Mouse (Mus musculus): Measurements from ENCODE around the gene Dsp. TPM values are rescaled to one million over a fixed set of nuclear protein-coding genes. Genes with fewer than 3 reads are reported as not detected.

Gene Dsp
- total RNA-seq, 4 experiments from 2014 or later, result 553 to 683 (median 643) TPM

- peak; percentile 54 for DNase-seq (ENCODE audit: low spot score)
These were observed 19.6 kb downstream of the Dsp start for GRCm38 (mm10) chr13:38170707-38171144.

GRCm38 (mm10) chr13:38193406-38193805 is 42.3 kb downstream of the Dsp start:
- DNase-seq (ENCODE audit: low spot score), result no peak

GRCm38 (mm10) chr13:38201413-38201812 is 50.3 kb downstream of the Dsp start:
- no peak for DNase-seq (ENCODE audit: low spot score)

GRCm38 (mm10) chr13:38204171-38204570 is 53.1 kb downstream of the Dsp start:
- DNase-seq (ENCODE audit: low spot score), result no peak

- peak; percentile 86 for DNase-seq (ENCODE audit: low spot score)
These were observed 53.8 kb downstream of the Dsp start, which contains the start of gene Snrnp48 for GRCm38 (mm10) chr13:38204702-38205482. TSS of gene Snrnp48 (plus strand) at chr13:38204938.

DNA sequence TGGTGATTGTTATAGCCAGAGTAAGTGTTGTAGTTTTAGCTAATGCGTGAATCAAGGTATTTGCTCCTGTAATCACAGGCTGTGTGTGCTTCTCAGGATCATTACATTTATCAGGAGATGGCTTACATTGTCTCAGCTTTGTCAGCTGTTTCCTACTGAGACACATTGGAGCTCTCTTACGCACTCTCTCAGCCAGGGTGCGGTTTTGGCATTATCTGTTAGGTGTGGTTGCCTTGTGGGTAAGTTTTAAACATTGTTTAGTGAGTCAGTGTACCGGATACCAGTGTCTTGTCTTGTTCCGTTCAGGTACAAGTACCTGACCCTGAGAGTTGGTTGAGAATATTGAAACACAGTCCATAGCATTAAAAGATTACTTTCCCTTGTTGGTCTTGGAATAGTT is 60.0 kb downstream of the Dsp start:
- DNase-seq (ENCODE audit: low spot score), result no peak

DNA sequence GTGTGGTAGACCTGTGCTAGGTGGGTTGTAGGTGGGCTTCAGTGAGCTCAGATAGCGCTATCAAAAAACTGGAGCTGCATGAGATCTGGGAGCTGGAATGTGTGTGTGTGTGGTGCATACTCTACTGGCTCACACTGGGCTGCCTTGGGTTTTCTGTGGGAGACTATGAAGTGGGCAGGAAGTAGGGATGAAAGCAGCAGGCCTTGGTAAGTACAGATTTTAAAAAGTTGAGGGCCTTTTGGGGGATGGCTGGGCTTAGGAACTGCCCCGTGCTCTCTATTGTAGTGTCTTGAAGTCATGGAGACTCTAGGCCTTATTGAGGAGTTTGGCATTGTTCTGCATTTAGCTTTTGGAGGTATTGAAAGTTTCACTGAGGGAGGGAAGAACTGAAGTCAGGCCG is 67.6 kb downstream of the Dsp start:
- DNase-seq (ENCODE audit: low spot score), result no peak

DNA sequence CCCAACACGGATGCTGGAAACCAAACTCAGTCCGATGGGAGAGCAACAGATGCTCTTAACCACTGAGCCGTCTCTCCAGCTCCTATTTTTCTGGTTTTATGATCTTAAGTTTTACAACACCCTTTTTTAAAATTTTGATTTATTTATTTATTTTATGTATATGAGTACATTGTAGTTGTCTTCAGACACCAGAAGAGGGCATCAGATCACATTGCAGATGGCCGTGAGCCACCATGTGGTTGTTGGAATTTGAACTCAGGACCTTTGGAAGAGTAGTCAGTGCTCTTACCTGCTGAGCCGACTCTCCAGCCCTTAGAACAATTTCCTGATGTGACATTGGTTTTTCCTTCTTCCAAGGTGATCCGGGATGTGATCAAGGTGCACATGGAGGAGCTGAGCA is 69.2 kb downstream of the Dsp start:
- DNase-seq (ENCODE audit: low spot score), result no peak

DNA sequence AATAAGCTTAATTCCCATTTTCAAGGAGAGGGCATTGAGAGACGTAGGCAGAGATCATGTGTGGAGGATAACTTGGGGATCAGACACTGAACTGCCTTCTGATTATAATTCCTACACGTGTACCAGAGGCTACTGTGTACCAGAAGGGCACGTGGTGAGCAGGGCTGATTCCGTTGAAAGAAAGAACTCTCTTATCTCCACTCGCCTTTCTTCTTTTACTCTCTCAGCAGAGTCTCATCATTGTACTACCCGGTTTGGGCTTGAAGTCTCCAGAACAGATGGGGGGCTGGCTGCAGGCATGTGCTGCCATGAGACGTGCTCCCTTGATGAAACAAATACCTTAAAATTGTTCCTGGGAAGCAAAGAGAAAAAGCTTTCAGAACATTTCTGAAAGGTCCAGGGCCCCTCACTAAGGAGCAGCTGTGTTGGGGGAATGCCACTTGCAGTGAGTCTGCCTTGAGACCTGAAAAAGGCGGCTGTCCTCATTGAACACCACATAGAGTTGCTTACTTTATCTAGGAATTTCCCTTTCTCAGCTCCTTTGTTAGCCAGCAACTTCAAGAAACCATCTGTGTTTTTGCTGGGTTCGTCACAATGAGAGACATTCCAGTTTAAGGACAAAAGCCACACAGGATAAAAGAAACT is 79.2 kb downstream of the Dsp start:
- no peak for DNase-seq (ENCODE audit: low spot score)

DNA sequence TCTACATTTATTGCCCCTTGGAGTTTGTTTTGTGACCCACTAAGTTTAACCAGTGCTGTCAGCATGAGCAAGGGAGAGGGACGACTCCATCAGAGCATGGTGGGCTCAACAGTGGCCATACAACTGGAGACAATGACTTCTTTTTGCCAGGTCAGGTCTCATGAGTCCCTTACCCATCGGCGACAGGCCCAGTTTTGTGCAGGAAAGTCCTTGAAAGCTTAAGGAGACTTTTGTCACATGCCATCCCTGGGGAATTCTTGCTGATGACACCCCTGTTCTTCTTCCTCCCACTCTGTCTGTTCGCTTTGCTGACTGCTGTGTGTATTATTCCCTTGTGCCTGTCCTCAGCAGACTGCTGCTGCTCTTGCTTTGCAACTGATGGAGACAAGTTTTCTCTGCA is 81.3 kb downstream of the Dsp start:
- no peak for DNase-seq (ENCODE audit: low spot score)

DNA sequence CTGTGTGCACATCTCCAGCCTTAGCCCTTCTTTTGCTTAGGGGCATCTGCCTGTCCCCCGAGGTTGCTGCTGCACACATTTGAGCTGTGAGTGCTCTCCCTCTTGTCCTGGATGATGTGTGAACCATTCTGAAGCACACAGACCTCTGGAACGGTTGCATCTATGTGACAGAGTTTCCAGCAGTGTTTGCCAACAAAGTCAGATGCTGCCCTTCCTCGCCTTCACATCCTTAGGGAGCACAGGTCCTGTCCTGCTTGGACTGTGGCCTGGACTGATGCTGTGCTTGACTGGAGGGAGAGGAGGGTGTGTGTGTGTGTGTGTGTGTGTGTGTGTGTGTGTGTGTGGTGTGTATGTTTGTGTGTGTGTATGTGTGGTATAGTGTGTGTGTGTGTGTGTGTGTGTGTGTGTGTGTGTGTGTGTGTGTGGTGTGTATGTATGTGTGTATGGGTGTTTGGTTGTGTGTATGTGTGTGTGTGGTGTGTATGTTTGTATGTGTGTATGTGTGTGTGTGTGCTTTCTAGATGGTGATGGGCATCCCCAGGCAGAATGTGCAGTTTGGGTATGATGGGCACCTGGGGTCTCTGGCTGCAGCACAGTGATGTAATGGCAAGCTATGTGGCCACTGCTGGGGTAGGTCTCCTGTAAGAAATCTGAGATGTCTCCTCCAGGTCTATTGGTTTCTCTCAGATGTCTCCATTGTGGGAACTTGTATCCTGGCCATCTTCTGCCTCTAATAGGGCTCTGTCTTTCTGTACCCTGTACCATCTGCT is 81.9 kb downstream of the Dsp start:
- peak; percentile 11 for DNase-seq (ENCODE audit: low spot score)

DNA sequence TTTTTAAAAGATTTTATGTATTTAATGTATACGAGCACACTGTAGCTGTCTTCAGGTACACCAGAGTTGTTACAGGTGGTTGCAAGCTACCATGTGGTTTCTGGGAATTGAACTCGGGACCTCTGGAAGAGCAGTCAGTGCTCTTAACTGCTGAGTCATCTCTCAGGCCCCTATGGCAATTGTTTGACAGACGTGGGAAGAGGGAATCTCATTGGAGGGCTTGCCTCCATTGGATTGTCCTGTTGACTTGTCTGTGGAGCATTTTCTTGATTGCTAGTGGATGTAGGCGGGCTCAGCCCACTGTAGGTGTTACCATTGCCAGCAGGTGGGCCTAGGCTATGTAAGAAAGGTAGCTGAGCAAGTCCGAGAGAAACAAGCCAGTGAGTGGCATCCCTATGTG is 83.6 kb downstream of the Dsp start:
- DNase-seq (ENCODE audit: low spot score), result no peak

- DNase-seq (ENCODE audit: low spot score), result no peak
These were observed 84.3 kb downstream of the Dsp start for GRCm38 (mm10) chr13:38235370-38235769.

GRCm38 (mm10) chr13:38248151-38248550 is 97.1 kb downstream of the Dsp start:
- no peak for DNase-seq (ENCODE audit: low spot score)

Other genes starting within 250 kb of the Dsp start
- gene Ssr1, start 157.1 kb upstream of the Dsp start, total RNA-seq (2022), result 10 to 100 TPM; 36.3 to 44.8 (median 42.9) TPM
- gene Riok1, start 114.3 kb upstream of the Dsp start, total RNA-seq (2022), result 10 to 100 TPM in 2 of 4 experiments, 1 to 10 TPM in 2; 8.2 to 10.6 (median 9.3) TPM
- 1 to 10 TPM; 1.6 to 3.0 (median 2.1) TPM for gene Cage1, start 114.2 kb upstream of the Dsp start, total RNA-seq (2022)
- 10 to 100 TPM in 2 of 4 experiments, 1 to 10 TPM in 2; 6.5 to 15.6 (median 10.9) TPM for gene Snrnp48, start 53.6 kb downstream of the Dsp start, total RNA-seq (2022)
- 10 to 100 TPM; 23.9 to 27.7 (median 24.9) TPM for gene Bmp6, start 193.8 kb downstream of the Dsp start, total RNA-seq (2022)